Mouse (Mus musculus) embryo, embryonic 11 days (tissue): ENCODE data around the gene Dact3.

ENCODE experiments used
- DNase-seq: peaks from one replicate; pipeline ENCODE4 v3.0.0-alpha.2; 2015

Gene Dact3

GRCm38 (mm10) chr7:16918014-16918413 lies 42.9 kb downstream of the Dact3 start:
- DNase-seq, result no peak

DNA sequence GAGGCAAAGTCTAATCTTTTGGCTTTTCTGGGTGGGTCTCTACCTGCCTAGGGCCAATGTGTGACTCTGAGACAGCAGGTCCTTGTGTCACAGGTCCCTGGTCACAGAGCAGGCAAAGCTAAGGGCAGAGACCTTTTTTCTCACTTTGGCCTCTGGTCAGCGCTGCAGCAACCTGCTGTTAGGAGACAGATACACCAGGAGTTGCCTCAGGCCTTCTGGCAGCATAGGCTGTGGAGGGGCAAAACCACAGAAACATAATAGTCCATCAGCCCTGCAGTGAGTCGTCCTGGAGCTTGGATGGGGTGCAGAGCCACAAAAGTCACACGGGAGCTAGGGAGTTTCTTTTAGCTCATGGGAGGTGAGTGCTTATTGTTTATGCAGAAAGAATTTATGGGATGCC lies 43.6 kb downstream of the Dact3 start:
- no peak for DNase-seq

DNA sequence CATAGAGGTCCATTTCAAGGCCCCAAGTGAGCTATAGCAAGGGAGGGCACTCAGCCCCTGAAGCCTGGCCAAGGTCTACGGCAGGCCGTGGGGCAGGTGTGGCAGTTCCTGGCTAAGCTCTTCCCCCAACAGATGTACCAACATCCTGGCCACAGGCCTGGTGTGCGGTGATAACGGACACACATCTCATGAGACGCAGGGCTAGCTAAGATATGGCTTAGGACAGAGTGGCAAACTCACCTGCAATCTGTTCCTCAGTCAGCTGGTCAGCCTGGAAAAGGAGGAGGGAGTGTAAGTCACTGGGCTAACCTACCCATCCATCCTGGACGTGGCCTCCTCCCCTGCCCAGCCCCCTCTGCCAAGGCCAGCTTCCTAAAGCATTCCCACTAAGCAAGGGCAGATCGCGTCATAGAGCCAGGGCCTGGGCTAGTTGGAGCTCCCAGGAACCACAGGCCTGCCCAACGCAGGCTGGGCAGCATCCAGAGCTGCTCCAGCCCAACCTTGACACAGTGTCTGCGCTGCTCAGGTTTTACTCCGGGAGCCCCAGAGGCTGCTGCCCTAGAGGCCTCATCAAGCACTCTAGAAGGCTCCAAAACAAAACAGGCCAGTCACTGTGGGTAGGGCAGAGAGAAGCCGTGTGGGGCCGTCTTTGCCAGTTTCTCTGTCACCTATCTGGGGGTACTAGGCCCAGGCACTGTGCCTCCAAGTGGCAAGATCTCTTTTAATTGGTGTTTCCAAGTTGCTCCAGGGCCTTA lies 44.5 kb downstream of the Dact3 start:
- no peak for DNase-seq

- no peak for DNase-seq
Measured at GRCm38 (mm10) chr7:16920150-16920579, 45.0 kb downstream of the Dact3 start.

DNA sequence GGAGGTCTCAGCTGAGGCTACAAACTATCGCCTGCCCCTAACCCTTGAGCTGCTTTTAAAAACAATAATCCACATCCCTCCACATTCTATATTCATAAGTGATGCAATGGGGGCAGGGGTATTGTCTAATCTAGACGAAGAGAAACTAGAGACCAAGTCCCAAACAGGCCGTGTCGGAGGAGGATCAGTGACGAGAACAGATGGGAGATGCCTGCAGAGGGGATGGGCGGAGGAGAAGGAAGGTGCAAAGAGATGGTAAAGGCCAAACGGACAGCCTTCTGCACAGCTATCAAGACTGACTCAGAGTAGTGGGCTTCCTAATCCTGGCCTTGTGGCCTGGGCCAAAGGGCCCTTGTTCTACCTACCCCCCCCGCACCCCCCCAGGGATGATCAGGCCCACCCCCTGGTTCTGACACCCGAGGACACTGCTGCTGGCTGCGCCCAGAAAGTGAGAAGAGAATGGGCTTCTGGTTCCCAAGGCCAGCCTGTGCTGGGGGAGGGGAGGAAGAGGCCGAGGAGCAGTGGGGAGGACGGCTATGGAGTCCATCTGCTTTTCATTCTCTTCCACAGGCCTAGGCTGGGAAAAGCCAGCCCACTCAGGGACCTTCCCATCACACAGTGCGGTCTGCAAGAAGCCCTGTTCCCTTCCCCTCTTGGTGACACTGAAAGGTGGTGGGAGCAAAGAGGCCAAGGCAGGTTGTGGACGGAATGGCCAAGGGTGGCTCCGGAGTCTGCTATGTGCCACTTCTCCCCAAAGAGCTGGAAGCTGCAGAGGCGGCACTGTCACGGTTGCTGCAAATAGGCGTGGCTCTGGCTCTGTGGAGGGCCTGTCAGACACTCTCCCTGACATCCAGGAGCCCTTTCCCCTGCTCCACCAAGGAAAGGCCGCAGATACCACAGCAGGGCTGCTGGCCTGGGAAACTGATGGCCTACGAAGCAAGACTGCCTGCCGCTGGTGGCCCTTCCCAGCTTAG lies 46.0 kb downstream of the Dact3 start:
- peak; percentile 68 for DNase-seq

DNA sequence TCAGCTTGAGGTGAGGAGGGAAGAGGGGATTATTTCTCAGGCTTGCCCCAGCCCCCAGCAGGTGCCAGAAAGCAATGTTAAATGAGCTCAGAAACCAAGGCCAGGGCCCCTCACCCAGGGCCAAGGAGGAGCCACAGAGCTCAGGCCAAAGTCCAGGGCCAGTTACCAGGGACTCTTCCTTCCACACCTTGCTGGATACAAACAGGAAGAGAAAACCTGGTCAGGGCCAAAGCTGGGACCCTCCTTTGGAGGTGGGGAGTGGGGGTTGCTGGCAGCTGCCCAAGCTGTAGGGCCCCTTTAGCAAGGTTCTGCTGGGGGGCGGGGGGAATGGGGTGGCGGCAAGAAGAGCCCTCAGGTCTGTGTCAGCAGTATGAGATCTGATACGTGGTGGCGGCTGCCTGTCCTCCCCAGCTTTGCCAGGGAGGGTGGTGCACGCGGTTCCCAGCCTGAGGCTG lies 46.8 kb downstream of the Dact3 start:
- no peak for DNase-seq

- DNase-seq, result no peak
Measured at GRCm38 (mm10) chr7:16922360-16922973, 47.4 kb downstream of the Dact3 start.

DNA sequence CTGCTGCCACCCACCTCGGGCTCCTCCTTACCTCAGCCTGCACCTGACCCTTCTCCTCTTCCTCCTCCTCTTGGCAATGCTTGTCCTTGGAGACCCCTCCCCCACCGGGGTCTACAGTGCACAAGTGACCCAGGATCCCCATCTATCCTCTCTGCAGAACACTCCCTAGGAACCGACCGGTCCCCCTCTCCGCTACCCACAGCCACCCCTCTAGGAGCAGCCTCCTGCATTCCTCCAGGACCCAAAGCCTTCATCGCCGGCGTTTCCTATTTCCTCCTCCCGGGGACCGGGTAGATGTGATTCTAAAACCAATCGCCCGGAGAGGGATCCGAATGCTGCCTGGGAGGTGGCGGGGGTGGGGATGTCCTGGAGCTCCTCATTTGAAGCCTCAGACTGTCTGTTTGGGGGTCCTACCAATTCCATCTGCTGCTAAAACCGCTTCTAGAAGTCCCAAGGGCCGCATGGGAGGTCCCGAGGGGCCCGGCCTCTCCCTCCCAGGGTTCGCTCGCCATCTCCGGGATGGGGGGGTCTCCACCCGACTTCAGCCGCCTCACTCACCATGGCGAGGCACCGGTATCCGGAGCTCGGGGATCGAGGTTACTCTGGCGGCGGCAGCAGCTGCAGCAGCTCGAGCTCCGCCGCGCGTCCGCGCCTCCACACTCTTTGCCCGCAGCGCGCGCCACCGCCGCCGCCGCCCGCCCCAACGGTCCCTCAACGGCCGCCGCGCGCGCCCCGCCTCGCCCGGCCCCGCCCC lies 48.3 kb downstream of the Dact3 start:
- no peak for DNase-seq

- DNase-seq, result peak; percentile 100
Measured at GRCm38 (mm10) chr7:16924037-16924834, 49.1 kb downstream of the Dact3 start, which contains the start of gene Calm3. TSS of gene Calm3 (minus strand) at chr7:16924114.

DNA sequence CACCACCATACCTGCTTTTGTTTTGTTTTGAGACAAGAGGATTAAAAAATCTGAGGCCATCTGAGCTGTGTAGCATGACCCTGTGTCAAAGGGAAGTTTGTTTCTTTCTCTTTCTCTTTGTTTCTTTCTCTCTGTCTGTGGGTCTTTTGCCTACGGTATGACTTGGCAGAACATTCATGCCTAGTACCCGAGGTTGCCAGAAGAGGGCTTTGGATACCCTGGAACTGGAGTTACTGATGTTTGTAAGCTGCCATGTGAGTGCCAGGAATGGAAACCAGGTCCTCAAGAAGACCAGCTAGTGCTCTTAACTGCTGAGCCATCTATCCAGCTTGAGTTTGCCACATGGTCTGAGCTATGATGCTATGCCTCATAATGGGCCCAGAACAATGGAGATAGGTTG lies 53.2 kb downstream of the Dact3 start:
- DNase-seq, result no peak

DNA sequence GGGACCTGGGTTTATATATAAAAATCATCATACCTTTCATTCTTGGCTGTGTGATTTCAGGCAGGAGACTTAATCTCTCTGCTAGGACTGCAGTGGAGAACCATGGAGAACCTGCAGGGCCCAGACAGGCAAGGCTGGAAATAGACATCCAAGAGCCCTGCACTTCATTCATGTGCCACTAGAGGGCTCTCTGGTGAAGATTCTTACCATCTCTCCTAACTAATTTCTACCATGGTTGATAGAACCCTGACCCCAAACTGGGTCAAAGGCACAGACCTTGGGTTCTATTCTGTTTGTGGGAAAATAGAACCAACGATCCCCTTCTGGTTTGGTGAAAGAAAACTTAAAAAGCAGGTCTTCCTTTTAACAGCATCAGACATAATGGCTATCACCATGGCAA lies 55.7 kb downstream of the Dact3 start:
- DNase-seq, result peak; percentile 80

DNA sequence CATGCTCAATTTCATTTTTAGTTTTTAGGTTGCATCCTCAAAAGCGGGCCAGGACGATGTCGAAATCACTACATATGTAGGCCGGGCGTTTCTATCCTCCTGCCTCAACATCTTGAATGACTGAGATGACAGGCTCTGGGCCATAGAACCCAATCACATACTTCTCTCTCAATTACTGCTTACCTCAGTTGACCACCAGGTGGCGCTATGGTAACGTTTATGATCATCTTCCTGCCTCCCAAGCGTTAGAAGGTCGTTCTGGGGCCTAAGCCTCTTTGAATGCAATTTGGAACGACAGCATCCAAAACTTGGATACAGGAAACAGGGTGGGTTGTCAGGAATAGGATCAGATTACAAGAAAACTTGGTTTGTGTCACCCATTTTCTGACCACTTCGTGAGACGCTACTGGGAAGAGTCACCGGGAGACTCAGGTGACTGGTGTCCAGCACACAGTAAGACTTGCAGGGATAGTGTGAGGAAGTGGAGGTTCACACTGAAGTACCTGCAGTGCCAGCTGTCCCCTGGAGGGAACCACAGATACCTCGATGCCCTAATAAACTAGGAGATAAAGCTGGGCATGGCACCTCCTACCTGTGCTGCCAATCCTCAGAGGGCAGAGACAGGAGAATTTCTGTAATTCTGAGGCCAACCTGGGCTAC lies 57.0 kb downstream of the Dact3 start:
- DNase-seq, result peak; percentile 91

- peak; percentile 71 for DNase-seq
Measured at GRCm38 (mm10) chr7:16932704-16933577, 57.8 kb downstream of the Dact3 start.
